ENCODE assay signal across 9 mouse cellular contexts in genomic region chr10:17023571-17024293, GRCm38 (mm10).
A peak's percentile ranks its signal among the peaks of the same experiment; 100 is the strongest.
DNase-seq lines count a peak whose midpoint lies in the region; ATAC-seq lines count a peak whose summit lies in the region.
"Had no signal": no experiment of that assay in that cellular context is flagged by ENCODE, and none has a peak within 500 bp of the region (broad histone marks: within the 10 kb centered on the region; RNA-seq: fewer than 3 reads in every experiment).

No protein-coding gene starts in this region.

- peak; percentile 69 to 89 for DNase-seq in adrenal gland, adult (ENCODE audit: inconsistent age in 2 of 2, low spot score in 1 of 2)
- no peak for DNase-seq in adrenal gland, postnatal 4 days (ENCODE audit: low spot score in 2 of 2)
- peak; percentile 65 to 72 for DNase-seq in cerebellum, postnatal 10 days
- no peak for DNase-seq in adipocyte (ENCODE audit: low spot score)
- DNase-seq in lung, postnatal 25 days (ENCODE audit: low spot score): no peak
- no peak for DNase-seq in spleen, adult 18-20 months

- 43% methylated on average over 13 of the region's 13 CpGs for WGBS in hindbrain, embryonic 13.5 days
- WGBS in neural tube, embryonic 14.5 days: 46% methylated on average over 13 of the region's 13 CpGs

- ATAC-seq in hindbrain, embryonic 13.5 days (ENCODE audit: low FRiP score): peak; percentile 57
- ATAC-seq in neural tube, embryonic 14.5 days (ENCODE audit: low read depth): peak; percentile 76; the same call in 1 of the 2 replicates

- no peaks in the 10 kb centered on the region for H3K27me3 ChIP-seq in hindbrain, embryonic 13.5 days
- no peaks in the 10 kb centered on the region for H3K27me3 ChIP-seq in neural tube, embryonic 14.5 days (ENCODE audit: control insufficient read depth, insufficient read depth, low read length)
- H3K27me3 ChIP-seq: megakaryocyte, embryonic 14.5 days had no signal

- no peaks in the 10 kb centered on the region for H3K9me3 ChIP-seq in hindbrain, embryonic 13.5 days
- no peaks in the 10 kb centered on the region for H3K9me3 ChIP-seq in neural tube, embryonic 14.5 days (ENCODE audit: control insufficient read depth, low read length)
- H3K9me3 ChIP-seq: megakaryocyte, embryonic 14.5 days had no signal

- no peaks in the 10 kb centered on the region for H3K36me3 ChIP-seq in hindbrain, embryonic 13.5 days
- no peaks in the 10 kb centered on the region for H3K36me3 ChIP-seq in neural tube, embryonic 14.5 days (ENCODE audit: control insufficient read depth, insufficient read depth, low read length)

- no peak overlapping the region for H3K4me3 ChIP-seq in hindbrain, embryonic 13.5 days
- H3K4me3 ChIP-seq in neural tube, embryonic 14.5 days (ENCODE audit: low read depth, low read length): no peak overlapping the region
- H3K4me3 ChIP-seq: megakaryocyte, embryonic 14.5 days had no signal

- H3K9ac ChIP-seq in hindbrain, embryonic 13.5 days: no peak overlapping the region
- no peak overlapping the region for H3K9ac ChIP-seq in neural tube, embryonic 14.5 days (replicated peaks; ENCODE audit: low read depth, low read length)

- H3K4me1 ChIP-seq in hindbrain, embryonic 13.5 days (replicated peaks): peaks cover 19% of the 10 kb centered on the region; the same call in 1 of the 2 replicates
- peaks cover 3% of the 10 kb centered on the region; the same call in 1 of the 2 replicates for H3K4me1 ChIP-seq in neural tube, embryonic 14.5 days (ENCODE audit: control insufficient read depth, insufficient read depth, low read length)

- no peak overlapping the region for H3K4me2 ChIP-seq in hindbrain, embryonic 13.5 days
- peak overlapping the region; percentile 1; the same call in 1 of the 2 replicates for H3K4me2 ChIP-seq in neural tube, embryonic 14.5 days (ENCODE audit: low read depth, low read length)

- H3K27ac ChIP-seq in hindbrain, embryonic 13.5 days: peak overlapping the region; percentile 52; the same call in 1 of the 2 replicates
- peak overlapping the region; percentile 34; the same call in 1 of the 2 replicates for H3K27ac ChIP-seq in neural tube, embryonic 14.5 days (ENCODE audit: low read depth, low read length)

Comparison
In these comparisons a context has a peak if more than half of its experiments do, and no peak if none do; other contexts are left out.
1. DNase-seq: peak in adrenal gland, adult (2 of 2) and cerebellum, postnatal 10 days (2 of 2); none in adrenal gland, postnatal 4 days (0 of 2), adipocyte (single experiment), lung, postnatal 25 days (single experiment) and spleen, adult 18-20 months (0 of 2).